Mouse (Mus musculus): ENCODE data around the gene Ltbp2. TPM values are rescaled to one million over a fixed set of nuclear protein-coding genes. Genes with fewer than 3 reads are reported as not detected.

The Ltbp2 gene
- polyA plus RNA-seq, 1 experiment, result 19.7 TPM

DNA sequence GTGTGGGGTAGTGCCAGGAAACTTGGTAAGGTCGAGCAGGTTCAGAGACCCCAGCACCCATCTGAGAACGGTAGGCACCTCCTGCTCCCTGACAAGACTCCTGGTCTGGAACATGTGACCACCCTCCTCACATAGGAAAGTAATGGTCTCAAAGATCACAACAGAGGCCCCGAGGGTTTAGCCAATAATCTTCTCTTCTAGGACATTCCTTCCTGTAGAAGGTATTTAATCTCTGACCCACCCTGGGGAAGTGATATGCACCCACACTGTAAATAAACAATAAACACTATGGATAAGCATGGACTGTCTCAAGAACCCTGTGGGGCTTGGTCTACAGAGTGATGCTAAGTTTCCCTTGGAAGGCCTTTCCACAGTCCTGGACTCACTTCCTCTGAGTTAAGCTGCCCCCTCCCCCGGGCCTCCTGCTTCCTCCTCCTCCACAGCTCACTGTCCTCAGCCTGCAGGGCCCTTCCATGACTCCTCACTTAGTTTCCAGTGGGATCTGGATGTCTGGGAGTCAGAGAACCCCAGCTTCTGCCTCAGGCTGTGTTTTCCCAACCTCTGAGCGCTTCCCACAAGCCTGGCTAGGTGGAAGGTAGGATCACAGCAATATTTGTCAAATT is 110.1 kb downstream of the Ltbp2 start:
- Histone ChIP-seq H3K27me3 (ENCODE audit: control insufficient read depth, insufficient read depth, insufficient read length) (no peaks in the 10 kb centered on the region), H3ac (ENCODE audit: control insufficient read depth, insufficient read length) (no peak overlapping the region), H3K4me2 (ENCODE audit: low read depth) (no peak overlapping the region), H3K36me3 (ENCODE audit: control insufficient read depth, insufficient read depth) (peaks cover 36% of the 10 kb centered on the region), H3K79me2 (ENCODE audit: control insufficient read depth, insufficient read depth) (peaks cover 58% of the 10 kb centered on the region), H3K4me3 (no peak overlapping the region)
- TF ChIP-seq CEBPB (IDR thresholded peaks at IDR 0.05; ENCODE audit: insufficient read depth, poor library complexity, severe bottlenecking) (no peak), USF1 (IDR thresholded peaks at IDR 0.05; ENCODE audit: low read depth) (no peak), POLR2AphosphoS2 (IDR thresholded peaks at IDR 0.05; ENCODE audit: insufficient read length, low read depth) (no peak), REST (IDR thresholded peaks at IDR 0.05; ENCODE audit: insufficient read depth, insufficient read length) (no peak), POLR2A (IDR thresholded peaks at IDR 0.05; ENCODE audit: insufficient read length, low read depth) (no peak), TCF3 (IDR thresholded peaks at IDR 0.05; ENCODE audit: insufficient read length, low read depth) (no peak), E2F4 (IDR thresholded peaks at IDR 0.05; ENCODE audit: insufficient read depth) (no peak), SRF (IDR thresholded peaks at IDR 0.05; ENCODE audit: control insufficient read depth, insufficient read length, low read depth) (no peak), MYOG (IDR thresholded peaks at IDR 0.05; ENCODE audit: control insufficient read depth in 1 of 3, insufficient read depth in 1 of 3, insufficient read length in 2 of 3, low read depth in 2 of 3) (no peak), MAX (IDR thresholded peaks at IDR 0.05; ENCODE audit: low read depth) (no peak), MYOD1 (IDR thresholded peaks at IDR 0.05; ENCODE audit: control insufficient read depth in 1 of 3, insufficient read length in 2 of 3, low read depth in 2 of 3) (no peak), TCF12 (IDR thresholded peaks at IDR 0.05; ENCODE audit: insufficient read depth, poor library complexity, severe bottlenecking) (no peak)

DNA sequence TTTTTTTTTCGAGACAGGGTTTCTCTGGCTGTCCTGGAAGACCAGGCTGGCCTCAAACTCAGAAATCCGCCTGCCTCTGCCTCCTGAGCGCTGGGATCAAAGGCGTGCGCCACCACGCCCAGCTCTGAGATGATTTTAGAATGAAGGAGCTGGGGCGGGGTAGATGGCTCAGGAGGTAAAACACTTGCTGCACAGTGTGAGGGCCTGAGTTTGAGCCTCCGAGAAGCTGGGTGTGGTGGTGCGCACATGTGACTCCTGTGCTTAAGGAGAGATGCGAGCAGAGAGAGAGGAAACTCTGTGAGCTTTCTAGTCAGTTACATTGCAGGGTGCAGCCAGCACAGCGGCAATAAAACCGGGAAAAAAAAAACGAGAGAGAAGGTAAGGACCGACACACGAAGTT is 110.8 kb downstream of the Ltbp2 start:
- H3K4me3 ChIP-seq, result no peak overlapping the region
- no peak for TF ChIP-seq MAX (IDR thresholded peaks at IDR 0.05; ENCODE audit: low read depth)
- no peak for TF ChIP-seq POLR2AphosphoS2 (IDR thresholded peaks at IDR 0.05; ENCODE audit: insufficient read length, low read depth)
- TF ChIP-seq MYOD1 (IDR thresholded peaks at IDR 0.05; ENCODE audit: control insufficient read depth in 1 of 3, insufficient read length in 2 of 3, low read depth in 2 of 3), result no peak
- TF ChIP-seq MYOG (IDR thresholded peaks at IDR 0.05; ENCODE audit: control insufficient read depth in 1 of 3, insufficient read depth in 1 of 3, insufficient read length in 2 of 3, low read depth in 2 of 3), result no peak
- TF ChIP-seq REST (IDR thresholded peaks at IDR 0.05; ENCODE audit: insufficient read depth, insufficient read length), result no peak
- TF ChIP-seq CEBPB (IDR thresholded peaks at IDR 0.05; ENCODE audit: insufficient read depth, poor library complexity, severe bottlenecking), result no peak
- TF ChIP-seq TCF3 (IDR thresholded peaks at IDR 0.05; ENCODE audit: insufficient read length, low read depth), result no peak
- H3K79me2 ChIP-seq (ENCODE audit: control insufficient read depth, insufficient read depth), result peaks cover 51% of the 10 kb centered on the region
- no peak overlapping the region for H3ac ChIP-seq (ENCODE audit: control insufficient read depth, insufficient read length)
- peaks cover 43% of the 10 kb centered on the region for H3K36me3 ChIP-seq (ENCODE audit: control insufficient read depth, insufficient read depth)
- no peaks in the 10 kb centered on the region for H3K27me3 ChIP-seq (ENCODE audit: control insufficient read depth, insufficient read depth, insufficient read length)
- H3K4me2 ChIP-seq (ENCODE audit: low read depth), result no peak overlapping the region

DNA sequence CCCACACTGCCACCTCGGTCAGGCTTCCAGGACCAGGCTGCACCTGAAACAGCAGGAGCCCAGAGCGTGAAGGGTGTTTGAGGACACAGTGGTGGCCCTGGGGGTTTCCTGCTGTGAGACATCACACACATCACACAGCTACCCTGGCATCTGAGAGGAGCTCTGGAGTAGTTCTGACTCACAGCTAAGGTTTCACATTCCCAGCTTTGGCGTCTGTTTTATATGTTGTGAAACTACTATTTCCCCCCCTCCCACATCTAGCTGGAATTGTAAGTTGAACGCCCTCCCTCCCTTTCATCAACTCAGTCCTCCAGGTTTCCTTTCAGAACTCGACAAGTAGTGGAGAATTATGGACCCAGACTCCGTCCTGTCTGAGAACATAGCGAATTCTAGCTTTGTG is 111.6 kb downstream of the Ltbp2 start:
- no peak for TF ChIP-seq MYOG (IDR thresholded peaks at IDR 0.05; ENCODE audit: control insufficient read depth in 1 of 3, insufficient read depth in 1 of 3, insufficient read length in 2 of 3, low read depth in 2 of 3)
- no peak for TF ChIP-seq SRF (IDR thresholded peaks at IDR 0.05; ENCODE audit: control insufficient read depth, insufficient read length, low read depth)
- TF ChIP-seq USF1 (IDR thresholded peaks at IDR 0.05; ENCODE audit: low read depth), result no peak
- no peak for TF ChIP-seq REST (IDR thresholded peaks at IDR 0.05; ENCODE audit: insufficient read depth, insufficient read length)
- TF ChIP-seq TCF3 (IDR thresholded peaks at IDR 0.05; ENCODE audit: insufficient read length, low read depth), result no peak
- no peak for TF ChIP-seq MAX (IDR thresholded peaks at IDR 0.05; ENCODE audit: low read depth)
- no peak for TF ChIP-seq MYOD1 (IDR thresholded peaks at IDR 0.05; ENCODE audit: control insufficient read depth in 1 of 3, insufficient read length in 2 of 3, low read depth in 2 of 3)
- TF ChIP-seq POLR2A (IDR thresholded peaks at IDR 0.05; ENCODE audit: insufficient read length, low read depth), result no peak
- no peak for TF ChIP-seq POLR2AphosphoS2 (IDR thresholded peaks at IDR 0.05; ENCODE audit: insufficient read length, low read depth)
- no peak for TF ChIP-seq E2F4 (IDR thresholded peaks at IDR 0.05; ENCODE audit: insufficient read depth)
- TF ChIP-seq CEBPB (IDR thresholded peaks at IDR 0.05; ENCODE audit: insufficient read depth, poor library complexity, severe bottlenecking), result no peak
- TF ChIP-seq TCF12 (IDR thresholded peaks at IDR 0.05; ENCODE audit: insufficient read depth, poor library complexity, severe bottlenecking), result no peak
- Histone ChIP-seq H3ac (ENCODE audit: control insufficient read depth, insufficient read length) (no peak overlapping the region), H3K4me3 (no peak overlapping the region), H3K36me3 (ENCODE audit: control insufficient read depth, insufficient read depth) (peaks cover 45% of the 10 kb centered on the region), H3K27me3 (ENCODE audit: control insufficient read depth, insufficient read depth, insufficient read length) (no peaks in the 10 kb centered on the region), H3K79me2 (ENCODE audit: control insufficient read depth, insufficient read depth) (peaks cover 43% of the 10 kb centered on the region), H3K4me2 (ENCODE audit: low read depth) (no peak overlapping the region)

DNA sequence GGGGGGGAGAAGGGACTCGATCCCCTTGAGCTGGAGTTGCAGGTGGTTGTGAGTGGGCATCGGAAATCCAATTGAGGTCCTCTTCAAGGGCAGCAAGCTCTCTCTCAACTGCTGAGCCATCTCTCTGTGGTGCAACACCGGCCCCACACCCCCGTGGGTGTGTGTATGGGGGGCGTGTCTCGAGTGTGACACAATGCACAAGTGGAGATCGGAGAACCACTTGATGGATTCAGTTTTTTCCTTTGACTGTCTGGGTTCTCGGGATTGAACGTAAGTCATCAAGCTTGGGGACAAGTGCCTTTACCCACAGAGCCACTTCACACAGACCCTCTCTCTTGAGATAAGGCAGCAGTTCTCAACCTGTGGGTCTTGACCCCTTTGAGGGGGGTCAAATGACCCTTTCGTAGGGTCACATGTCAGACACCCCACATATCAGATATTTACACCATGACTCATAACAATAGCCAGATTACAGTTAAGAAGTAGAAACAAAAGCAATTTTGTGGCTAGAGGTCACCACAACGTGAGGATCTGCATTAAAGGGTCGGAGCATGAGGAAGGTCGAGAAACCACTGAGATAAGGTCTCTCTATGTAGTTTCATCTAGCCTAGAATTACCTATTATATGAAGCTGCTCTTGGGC is 112.6 kb downstream of the Ltbp2 start:
- peaks cover 33% of the 10 kb centered on the region for H3K79me2 ChIP-seq (ENCODE audit: control insufficient read depth, insufficient read depth)
- no peaks in the 10 kb centered on the region for H3K27me3 ChIP-seq (ENCODE audit: control insufficient read depth, insufficient read depth, insufficient read length)
- no peak overlapping the region for H3K4me2 ChIP-seq (ENCODE audit: low read depth)
- H3K36me3 ChIP-seq (ENCODE audit: control insufficient read depth, insufficient read depth), result peaks cover 42% of the 10 kb centered on the region
- no peak for TF ChIP-seq TCF3 (IDR thresholded peaks at IDR 0.05; ENCODE audit: insufficient read length, low read depth)
- no peak for TF ChIP-seq POLR2A (IDR thresholded peaks at IDR 0.05; ENCODE audit: insufficient read length, low read depth)
- no peak for TF ChIP-seq TCF12 (IDR thresholded peaks at IDR 0.05; ENCODE audit: insufficient read depth, poor library complexity, severe bottlenecking)
- no peak for TF ChIP-seq MYOG (IDR thresholded peaks at IDR 0.05; ENCODE audit: control insufficient read depth in 1 of 3, insufficient read depth in 1 of 3, insufficient read length in 2 of 3, low read depth in 2 of 3)
- no peak for TF ChIP-seq E2F4 (IDR thresholded peaks at IDR 0.05; ENCODE audit: insufficient read depth)
- TF ChIP-seq MYOD1 (IDR thresholded peaks at IDR 0.05; ENCODE audit: control insufficient read depth in 1 of 3, insufficient read length in 2 of 3, low read depth in 2 of 3), result no peak
- no peak for TF ChIP-seq CEBPB (IDR thresholded peaks at IDR 0.05; ENCODE audit: insufficient read depth, poor library complexity, severe bottlenecking)
- no peak for TF ChIP-seq USF1 (IDR thresholded peaks at IDR 0.05; ENCODE audit: low read depth)
- TF ChIP-seq POLR2AphosphoS2 (IDR thresholded peaks at IDR 0.05; ENCODE audit: insufficient read length, low read depth), result no peak
- TF ChIP-seq SRF (IDR thresholded peaks at IDR 0.05; ENCODE audit: control insufficient read depth, insufficient read length, low read depth), result no peak
- no peak for TF ChIP-seq MAX (IDR thresholded peaks at IDR 0.05; ENCODE audit: low read depth)
- no peak for TF ChIP-seq REST (IDR thresholded peaks at IDR 0.05; ENCODE audit: insufficient read depth, insufficient read length)
- H3K4me3 ChIP-seq, result no peak overlapping the region
- H3ac ChIP-seq (ENCODE audit: control insufficient read depth, insufficient read length), result no peak overlapping the region
